Mouse (Mus musculus): ENCODE results near the gene Ubash3b. TPM values are rescaled to one million over a fixed set of nuclear protein-coding genes. Genes with fewer than 3 reads are reported as not detected.

The Ubash3b gene
- total RNA-seq, 2 experiments from 2014 or later = 6.2 to 6.9 TPM

GRCm38 (mm10) chr9:40994075-40994474 is 167.4 kb downstream of the Ubash3b start:
- no peak for DNase-seq

GRCm38 (mm10) chr9:40991511-40991910 is 170.0 kb downstream of the Ubash3b start:
- DNase-seq = no peak

- peak; percentile 68 for DNase-seq
These were observed 171.4 kb downstream of the Ubash3b start for GRCm38 (mm10) chr9:40989940-40990588.

- DNase-seq = no peak
These were observed 177.2 kb downstream of the Ubash3b start for GRCm38 (mm10) chr9:40984313-40984712.

GRCm38 (mm10) chr9:40983758-40984157 is 177.7 kb downstream of the Ubash3b start:
- DNase-seq = no peak

- peak; percentile 31 for DNase-seq
These were observed 179.0 kb downstream of the Ubash3b start for GRCm38 (mm10) chr9:40982480-40982879.

- no peak for DNase-seq
These were observed 187.3 kb downstream of the Ubash3b start for GRCm38 (mm10) chr9:40974042-40974801.

- no peak for DNase-seq
These were observed 197.1 kb downstream of the Ubash3b start for GRCm38 (mm10) chr9:40964418-40964714.

GRCm38 (mm10) chr9:40963586-40964417 is 197.7 kb downstream of the Ubash3b start, which contains the start of gene Jhy:
Gene Jhy (minus strand): TSS chr9:40964118.
- no peak for DNase-seq

GRCm38 (mm10) chr9:40961401-40961800 is 200.1 kb downstream of the Ubash3b start:
- DNase-seq = no peak

Other genes starting within 250 kb of the Ubash3b start
- not detected for gene Jhy, start 197.6 kb downstream of the Ubash3b start, total RNA-seq (2021)
- gene Crtam, start 157.1 kb downstream of the Ubash3b start, total RNA-seq (2021) = under 1 TPM; 0.10 to 0.16 TPM